ENCODE assay signal across 21 mouse cellular contexts in the genomic region with DNA sequence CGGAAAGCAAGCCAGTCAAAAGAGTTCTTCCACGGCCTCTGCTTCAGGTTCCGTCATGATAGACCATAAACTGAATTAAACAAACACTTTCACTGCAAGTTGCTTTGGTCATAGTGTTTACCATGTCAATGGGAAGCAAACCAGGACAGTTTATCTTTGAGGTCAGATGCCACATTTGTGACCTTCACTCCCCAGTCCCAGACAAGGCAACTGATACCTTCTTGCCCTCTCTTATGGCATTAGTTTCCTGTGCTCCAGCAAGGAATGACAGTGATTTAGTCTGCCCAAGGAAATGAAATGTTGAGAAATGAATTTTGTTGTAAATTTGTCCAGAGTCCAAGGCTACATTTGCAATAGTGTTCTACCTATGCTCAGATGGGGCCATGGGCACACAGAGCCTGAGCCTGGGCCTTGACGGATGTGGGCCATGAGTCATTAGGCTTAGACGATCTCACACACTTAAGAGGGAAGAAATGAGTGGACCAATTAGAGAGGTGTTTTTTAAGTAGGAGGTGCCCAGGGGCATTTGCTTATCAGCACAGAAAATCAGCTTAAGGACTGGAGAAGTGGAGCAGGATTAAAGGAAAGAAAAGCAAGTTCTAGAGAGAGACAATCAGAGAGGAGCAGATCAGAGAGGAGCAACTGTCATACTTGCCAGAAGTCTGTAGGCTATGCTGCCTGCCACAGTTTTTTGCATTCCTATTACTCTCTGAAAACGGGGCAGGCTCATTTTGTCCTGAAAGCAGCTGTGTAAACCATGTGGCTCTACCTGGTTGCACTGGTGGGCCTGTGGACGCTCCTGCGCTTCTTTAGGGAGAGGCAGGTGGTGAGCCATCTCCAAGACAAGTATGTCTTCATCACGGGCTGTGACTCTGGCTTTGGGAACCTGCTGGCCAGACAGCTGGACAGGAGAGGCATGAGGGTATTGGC. TPM values are rescaled to one million over a fixed set of nuclear protein-coding genes. Genes with fewer than 3 reads are reported as not detected.
A peak's percentile ranks its signal among the peaks of the same experiment; 100 is the strongest.
DNase-seq lines count a peak whose midpoint lies in the region; ATAC-seq lines count a peak whose summit lies in the region.
"Had no signal": no experiment of that assay in that cellular context is flagged by ENCODE, and none has a peak within 500 bp of the region (broad histone marks: within the 10 kb centered on the region; RNA-seq: fewer than 3 reads in every experiment).

A gene (plus strand): TSS at position 541 of the 930 bp plus-strand sequence.
A gene (plus strand): TSS at position 607 of the 930 bp plus-strand sequence.

- no peak within 1 kb of the TSS for H3K9ac ChIP-seq in kidney, embryonic 15.5 days
- H3K9ac ChIP-seq in kidney, embryonic 16.5 days (replicated peaks; ENCODE audit: low read length), result no peak within 1 kb of the TSS
- H3K9ac ChIP-seq: forebrain, embryonic 13.5 days; lung, embryonic 14.5 days had no signal

- no peak for ATAC-seq in kidney, embryonic 15.5 days (replicated peaks; ENCODE audit: low FRiP score)
- ATAC-seq in kidney, embryonic 16.5 days (ENCODE audit: low FRiP score, low TSS enrichment), result no peak
- ATAC-seq: forebrain, embryonic 13.5 days had no signal

- no peaks in the 10 kb centered on the region for H3K27me3 ChIP-seq in kidney, embryonic 15.5 days
- no peaks in the 10 kb centered on the region for H3K27me3 ChIP-seq in kidney, embryonic 16.5 days (ENCODE audit: insufficient read depth, low read length)
- H3K27me3 ChIP-seq: forebrain, embryonic 13.5 days had no signal

- no peak within 1 kb of the TSS for H3K4me2 ChIP-seq in kidney, embryonic 15.5 days
- H3K4me2 ChIP-seq in kidney, embryonic 16.5 days (replicated peaks; ENCODE audit: low read depth, low read length), result no peak within 1 kb of the TSS
- H3K4me2 ChIP-seq: forebrain, embryonic 13.5 days; lung, embryonic 14.5 days had no signal

- no peak within 1 kb of the TSS for H3K4me3 ChIP-seq in kidney, embryonic 15.5 days (replicated peaks)
- H3K4me3 ChIP-seq in kidney, embryonic 16.5 days (ENCODE audit: low read length), result no peak within 1 kb of the TSS
- H3K4me3 ChIP-seq: forebrain, embryonic 13.5 days; hindbrain, embryonic 10.5 days; midbrain, embryonic 10.5 days had no signal

- WGBS in kidney, embryonic 15.5 days, result 59% methylated on average over 9 of the region's 9 CpGs
- 56% methylated on average over 9 of the region's 9 CpGs for WGBS in kidney, embryonic 16.5 days

- no peaks in the 10 kb centered on the region for H3K36me3 ChIP-seq in kidney, embryonic 15.5 days
- no peaks in the 10 kb centered on the region for H3K36me3 ChIP-seq in kidney, embryonic 16.5 days (ENCODE audit: insufficient read depth, low read length)
- H3K36me3 ChIP-seq: hindbrain, embryonic 10.5 days; midbrain, embryonic 10.5 days had no signal

- 0 out of 2 replicates have a peak within 1 kb of the TSS, but pooled peaks have one; percentile 2 for H3K27ac ChIP-seq in kidney, embryonic 15.5 days
- no peak within 1 kb of the TSS for H3K27ac ChIP-seq in kidney, embryonic 16.5 days (ENCODE audit: low read length)
- H3K27ac ChIP-seq: forebrain, embryonic 13.5 days; hindbrain, embryonic 10.5 days; kidney, postnatal 0 days; midbrain, embryonic 10.5 days had no signal

- peak; percentile 69 to 89 for DNase-seq in adrenal gland, adult (ENCODE audit: inconsistent age in 2 of 2, low spot score in 1 of 2)
- DNase-seq in adrenal gland, adult 8-10 months, result no peak
- peak; percentile 2 for DNase-seq in urinary bladder, postnatal 25 days (ENCODE audit: low spot score)
- DNase-seq in urinary bladder, postnatal 14 days (ENCODE audit: low spot score), result no peak
- no peak for DNase-seq in thymus, postnatal 10 days (ENCODE audit: low spot score in 2 of 2)
- DNase-seq in gastrocnemius, postnatal 36 days, result no peak
- DNase-seq: cerebellum, adult 18-20 months; lung, embryonic 14.5 days; right cerebral cortex, postnatal 14 days; thymus, postnatal 14 days had no signal

- H3K9me3 ChIP-seq in kidney, embryonic 15.5 days (replicated peaks), result no peaks in the 10 kb centered on the region
- no peaks in the 10 kb centered on the region for H3K9me3 ChIP-seq in kidney, embryonic 16.5 days (ENCODE audit: low read length)
- H3K9me3 ChIP-seq: forebrain, embryonic 13.5 days; hindbrain, embryonic 10.5 days; midbrain, embryonic 10.5 days had no signal

- intact Hi-C loops in gastrocnemius, postnatal 36 days (cut with DNase I), result no loop called here

- peaks cover 20% of the 10 kb centered on the region for H3K4me1 ChIP-seq in kidney, embryonic 15.5 days
- H3K4me1 ChIP-seq in kidney, embryonic 16.5 days (ENCODE audit: insufficient read depth, low read length), result peaks cover 17% of the 10 kb centered on the region
- H3K4me1 ChIP-seq: forebrain, embryonic 13.5 days; midbrain, embryonic 10.5 days had no signal

RNA-seq across cellular contexts. Expression of the first gene that starts in this region (rescaled TPM):
- total RNA-seq in adrenal gland, adult 8-10 months (2022), result 1 to 10 TPM; 4.0 to 5.4 (median 4.4) TPM
- 0.12 and 0.14 TPM in 2 replicates for polyA plus RNA-seq in kidney, embryonic 15.5 days (2015; fragmentation: Nextera tagmentation; extraction: Ambion mirVana)
- 0.22 and 0.23 TPM in 2 replicates for polyA plus RNA-seq in kidney, embryonic 16.5 days (2015; fragmentation: Nextera tagmentation; extraction: Ambion mirVana)
- total RNA-seq in gastrocnemius, postnatal 36 days (2021), result under 1 TPM; 0.05 to 0.10 TPM
- total RNA-seq: gastrocnemius, adult 18-20 months had no signal
- polyA plus RNA-seq: forebrain, embryonic 13.5 days; hindbrain, embryonic 10.5 days had no signal

RNA-seq across cellular contexts. Expression of the second gene that starts in this region (rescaled TPM):
- total RNA-seq in adrenal gland, adult 8-10 months (2022), result 1 to 10 TPM; 4.8 to 9.8 (median 6.6) TPM
- polyA plus RNA-seq in kidney, embryonic 15.5 days (2015; fragmentation: Nextera tagmentation; extraction: Ambion mirVana), result 0.34 TPM in 1 of 2 replicates, not detected in the other
- polyA plus RNA-seq in kidney, embryonic 16.5 days (2015; fragmentation: Nextera tagmentation; extraction: Ambion mirVana), result 0.42 and 0.72 TPM in 2 replicates
- not detected for total RNA-seq in gastrocnemius, postnatal 36 days (2021)
- total RNA-seq: left cerebral cortex, postnatal 25 days; neutrophil, adult 5-6 weeks had no signal
- polyA plus RNA-seq: cortical plate, adult 2 months; embryonic facial prominence, embryonic 14.5 days; forebrain, embryonic 13.5 days; hindbrain, embryonic 10.5 days; lung, embryonic 14.5 days; midbrain, embryonic 10.5 days had no signal

Comparison
In these comparisons a context has a peak if more than half of its experiments do, and no peak if none do; other contexts are left out.
1. RNA of the first gene that starts in this region (total RNA-seq): 4.0 to 5.4 TPM in adrenal gland, adult 8-10 months; 0.05 to 0.10 TPM in gastrocnemius, postnatal 36 days; every median in the first group is over 4 times any median in the second.
2. RNA of the second gene that starts in this region (total RNA-seq): 4.8 to 9.8 TPM in adrenal gland, adult 8-10 months; not detected in gastrocnemius, postnatal 36 days; every median in the first group is over 4 times any median in the second.
3. DNase-seq: peak in adrenal gland, adult (2 of 2) and urinary bladder, postnatal 25 days (single experiment); none in adrenal gland, adult 8-10 months (single experiment), urinary bladder, postnatal 14 days (single experiment), thymus, postnatal 10 days (0 of 2) and gastrocnemius, postnatal 36 days (0 of 2).